Mouse (Mus musculus) naive thymus-derived CD4-positive, alpha-beta T cell, adult 5 months (primary cell): Measurements from ENCODE around the gene H2al3. TPM values are rescaled to one million over a fixed set of nuclear protein-coding genes. Genes with fewer than 3 reads are reported as not detected.

ENCODE experiments used
- polyA plus RNA-seq: library from polyadenylated mRNA; unstranded; fragments of 100-300 nt; shearing (Covaris generic); gene quantifications from one replicate; pipeline ENCODE4 v1.2.1, GENCODE M21; 2017

H2al3 gene
- polyA plus RNA-seq: not detected

DNA sequence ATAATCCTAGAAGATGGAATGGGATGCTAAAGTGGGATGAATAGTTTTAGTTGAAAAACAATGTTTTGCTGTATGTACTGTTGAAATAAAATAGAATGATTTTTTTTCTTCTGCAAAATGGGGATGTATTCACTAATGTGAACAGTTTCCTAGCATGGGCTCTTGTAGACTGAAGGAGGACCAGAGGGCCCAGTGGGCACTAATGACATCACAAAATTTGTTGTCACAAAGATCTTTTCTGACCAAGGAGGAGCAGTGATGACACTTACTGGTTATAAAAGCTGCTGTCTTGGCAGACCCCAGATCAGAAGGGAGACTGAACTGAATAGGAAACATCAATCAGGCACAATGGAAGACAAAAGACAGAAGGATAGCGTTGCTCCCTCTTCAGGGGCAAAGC lies at the start of gene H2al3:
Gene H2al3, plus strand, starts transcription at position 301 of the 400 bp plus-strand sequence.

DNA sequence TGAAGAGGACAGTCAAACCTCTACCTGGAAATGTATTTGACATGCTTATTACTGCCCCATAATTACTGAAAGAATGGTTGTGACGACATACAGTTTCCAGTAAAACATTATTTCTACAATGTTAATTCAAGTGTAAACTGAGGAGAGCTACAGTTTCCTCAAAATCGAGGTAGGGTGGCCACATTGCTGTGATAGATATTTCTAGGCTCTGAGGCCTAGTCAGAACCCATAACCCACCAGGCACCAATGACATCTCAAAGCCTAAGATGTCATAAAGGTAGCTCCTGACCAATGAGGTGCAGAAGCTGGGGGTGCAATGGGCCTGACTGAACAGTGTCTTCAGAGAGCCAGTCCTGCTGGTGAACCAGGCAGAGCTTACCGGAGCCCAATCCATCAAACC lies 2.9 kb upstream of the H2al3 start, which contains the start of gene Hypm:
Gene Hypm, plus strand, starts transcription at position 301 of the 400 bp plus-strand sequence.

GRCm38 (mm10) chrX:9885322-9885721 lies 35.8 kb downstream of the H2al3 start, which contains the start of gene Sytl5:
Sytl5 (plus strand) TSS chrX:9885622.

Other genes with a start within 250 kb of the H2al3 start
- gene Dynlt3, start 186.7 kb upstream of the H2al3 start, polyA plus RNA-seq: 16.4 TPM
- not detected for gene Hypm, start 2.8 kb upstream of the H2al3 start, polyA plus RNA-seq
- gene Sytl5, start 35.9 kb downstream of the H2al3 start, polyA plus RNA-seq: not detected